Mouse (Mus musculus) gastrocnemius, adult 18-20 months (tissue): Measurements from ENCODE around the gene Ifna4. TPM values are rescaled to one million over a fixed set of nuclear protein-coding genes. Genes with fewer than 3 reads are reported as not detected.

Source experiments
- DNase-seq: peaks from one replicate; pipeline ENCODE4 v3.0.0; 2021; ENCODE audit warnings: low spot score
- total RNA-seq, 2 experiments: library from RNA; stranded (reverse); gene quantifications; 2 replicates each; pipeline ENCODE4 v1.2.3; 2021

Ifna4 gene
- total RNA-seq, 2 experiments from 2014 or later: not detected

GRCm38 (mm10) chr4:88865011-88865569 is 23.4 kb downstream of the Ifna4 start:
- no peak for DNase-seq

- DNase-seq: peak; percentile 71
These were observed 25.8 kb downstream of the Ifna4 start for GRCm38 (mm10) chr4:88867366-88867925.

GRCm38 (mm10) chr4:88867926-88868911 is 26.6 kb downstream of the Ifna4 start:
- DNase-seq: no peak

GRCm38 (mm10) chr4:88872691-88873090 is 31.0 kb downstream of the Ifna4 start:
- peak; percentile 40 for DNase-seq

DNA sequence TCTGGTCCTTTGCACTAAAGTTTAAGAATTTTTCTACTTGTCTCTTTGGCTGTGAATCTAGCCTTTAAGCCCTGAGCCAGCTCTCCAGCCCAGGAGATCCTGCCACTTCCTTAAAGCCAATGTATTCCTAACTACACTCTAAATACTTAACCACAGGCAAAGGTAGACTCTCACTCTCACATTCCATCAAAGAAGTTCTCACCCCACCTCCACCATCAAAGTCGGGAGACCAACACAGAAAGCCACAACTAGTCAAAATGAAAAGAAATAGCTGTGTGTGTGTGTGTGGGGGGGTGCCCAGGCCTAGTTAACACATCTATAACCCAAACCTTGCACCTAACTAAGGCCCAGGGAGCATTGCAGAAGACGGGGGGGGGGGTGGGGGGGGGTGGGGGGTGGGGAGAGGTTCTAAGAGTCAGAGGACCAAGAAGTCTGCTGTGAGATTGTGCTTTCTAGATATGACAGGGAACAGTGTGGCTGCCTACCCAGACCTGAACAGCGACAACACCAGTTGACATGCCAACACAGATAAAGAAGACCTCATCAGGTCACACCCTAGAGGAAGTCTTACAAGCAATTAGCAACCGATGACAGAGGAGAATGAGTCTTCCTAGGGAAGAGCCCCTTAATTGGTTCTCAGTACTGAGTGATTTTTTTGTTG is 33.9 kb downstream of the Ifna4 start:
- no peak for DNase-seq

GRCm38 (mm10) chr4:88876520-88876919 is 34.9 kb downstream of the Ifna4 start:
- DNase-seq: no peak

DNA sequence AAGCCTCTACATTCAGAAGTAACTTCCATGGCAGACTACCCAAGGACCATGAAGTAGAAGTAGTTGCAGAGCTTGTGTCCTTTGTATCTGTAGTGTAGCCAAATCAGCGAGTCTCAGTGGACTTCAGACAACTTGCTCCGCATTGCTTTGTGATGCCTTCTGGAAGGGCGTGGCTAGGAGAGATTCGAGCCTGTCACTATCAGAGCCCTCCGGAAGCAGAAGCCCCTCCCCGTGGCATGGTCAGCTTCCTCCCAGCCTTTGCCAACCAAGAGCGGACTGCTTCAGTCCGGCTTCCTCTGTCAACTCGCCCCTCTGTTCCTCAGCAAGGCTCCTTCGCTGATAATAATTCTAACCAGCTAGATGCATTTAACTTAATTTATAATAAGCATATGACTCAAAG is 36.6 kb downstream of the Ifna4 start:
- no peak for DNase-seq

GRCm38 (mm10) chr4:88878772-88879171 is 37.1 kb downstream of the Ifna4 start:
- no peak for DNase-seq

DNA sequence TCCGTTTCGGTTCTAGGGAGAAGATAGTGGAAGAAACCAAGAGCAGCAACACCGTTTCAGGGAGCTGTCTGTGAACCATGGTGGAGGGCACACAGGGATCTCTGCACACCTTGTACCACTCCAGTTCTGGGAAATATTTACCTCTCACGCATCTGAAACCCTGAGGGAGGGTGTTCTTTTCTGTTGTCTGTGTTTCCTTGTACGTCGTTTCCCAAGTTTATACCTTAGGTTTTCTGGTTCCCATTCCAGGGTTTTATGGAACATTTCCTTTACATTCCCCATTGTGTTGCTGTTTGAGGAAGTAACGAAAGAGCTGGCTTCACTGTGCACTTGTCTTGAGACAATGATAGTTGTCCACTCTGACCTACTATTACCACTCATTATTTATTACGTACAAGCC is 38.4 kb downstream of the Ifna4 start, which contains the start of gene Ifne:
Gene Ifne (minus strand): TSS at position 101 of the 400 bp plus-strand sequence.
- no peak for DNase-seq

GRCm38 (mm10) chr4:88888236-88888635 is 46.6 kb downstream of the Ifna4 start:
- no peak for DNase-seq

Other genes starting within 250 kb of the Ifna4 start
- not detected for gene Ifna9, start 249.5 kb upstream of the Ifna4 start, total RNA-seq
- not detected for gene Ifna12, start 238.5 kb upstream of the Ifna4 start, total RNA-seq
- not detected for gene C87499, start 207.4 kb upstream of the Ifna4 start, total RNA-seq
- gene Ifna13, start 197.4 kb upstream of the Ifna4 start, total RNA-seq: not detected
- not detected for gene Ifna16, start 164.9 kb upstream of the Ifna4 start, total RNA-seq
- not detected for gene Ifna2, start 157.9 kb upstream of the Ifna4 start, total RNA-seq
- gene Ifnab, start 150.5 kb upstream of the Ifna4 start, total RNA-seq: not detected
- gene Gm26566, start 120.1 kb upstream of the Ifna4 start, total RNA-seq: under 1 TPM in 1 of 2 experiments, not detected in 1; 0.21 TPM
- 10 to 100 TPM; 50.5 to 62.5 TPM for gene Klhl9, start 119.4 kb upstream of the Ifna4 start, total RNA-seq
- gene Gm13271, start 87.0 kb upstream of the Ifna4 start, total RNA-seq: not detected
- not detected for gene Gm13283, start 81.7 kb upstream of the Ifna4 start, total RNA-seq
- gene Gm13290, start 68.0 kb upstream of the Ifna4 start, total RNA-seq: not detected
- not detected for gene Gm13289, start 64.9 kb upstream of the Ifna4 start, total RNA-seq
- gene Gm13272, start 62.0 kb upstream of the Ifna4 start, total RNA-seq: not detected
- gene Ifnz, start 59.7 kb upstream of the Ifna4 start, total RNA-seq: not detected
- gene Gm13276, start 56.2 kb upstream of the Ifna4 start, total RNA-seq: not detected
- not detected for gene Gm13277, start 53.2 kb upstream of the Ifna4 start, total RNA-seq
- gene Gm13278, start 50.3 kb upstream of the Ifna4 start, total RNA-seq: not detected
- not detected for gene Gm13275, start 47.4 kb upstream of the Ifna4 start, total RNA-seq
- gene Gm13279, start 44.5 kb upstream of the Ifna4 start, total RNA-seq: not detected
- gene Gm13285, start 42.2 kb upstream of the Ifna4 start, total RNA-seq: not detected
- not detected for gene Gm13287, start 38.6 kb upstream of the Ifna4 start, total RNA-seq
- not detected for gene Gm13288, start 36.3 kb upstream of the Ifna4 start, total RNA-seq
- not detected for gene Ifna7, start 25.6 kb upstream of the Ifna4 start, total RNA-seq
- not detected for gene Ifna11, start 21.9 kb upstream of the Ifna4 start, total RNA-seq
- not detected for gene Ifna6, start 14.4 kb upstream of the Ifna4 start, total RNA-seq
- not detected for gene Ifna5, start 6.3 kb upstream of the Ifna4 start, total RNA-seq
- not detected for gene Ifna1, start 8.2 kb downstream of the Ifna4 start, total RNA-seq
- gene Ifne, start 38.3 kb downstream of the Ifna4 start, total RNA-seq: not detected